Mouse (Mus musculus) mesoderm, embryonic 11.5 days (tissue): ENCODE measurements at regions not wholly inside any gene's neighbourhood (a gene's known extent, or its start where the extent isn't known, plus 50 kb on each side); places are given as distances from the start of the nearest gene placed in this dataset.

Experiments
- DNase-seq: peaks from one replicate; pipeline ENCODE4 v3.0.0-alpha.2; 2012; ENCODE audit warnings: low read depth, low spot score

DNA sequence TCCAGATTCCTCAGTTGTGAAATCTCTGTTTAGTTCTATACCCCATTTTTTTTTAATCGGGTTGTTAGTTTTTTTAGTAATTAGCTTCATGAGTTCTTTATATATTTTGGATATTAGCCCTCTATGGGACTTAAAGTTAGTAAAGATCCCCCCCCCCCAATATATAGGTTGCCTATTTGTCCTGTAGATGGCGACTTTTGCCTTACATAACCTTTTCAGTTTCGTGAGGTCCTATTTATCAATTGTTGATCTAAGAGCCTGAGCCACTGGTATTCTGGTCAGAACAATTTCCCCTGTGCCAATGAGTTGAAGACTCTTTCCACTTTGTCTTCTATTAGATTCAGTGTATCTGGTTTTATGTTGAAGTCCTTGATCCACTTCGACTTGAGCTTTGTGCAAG, 80.0 kb upstream of the Hpgds start:
- DNase-seq = no peak

DNA sequence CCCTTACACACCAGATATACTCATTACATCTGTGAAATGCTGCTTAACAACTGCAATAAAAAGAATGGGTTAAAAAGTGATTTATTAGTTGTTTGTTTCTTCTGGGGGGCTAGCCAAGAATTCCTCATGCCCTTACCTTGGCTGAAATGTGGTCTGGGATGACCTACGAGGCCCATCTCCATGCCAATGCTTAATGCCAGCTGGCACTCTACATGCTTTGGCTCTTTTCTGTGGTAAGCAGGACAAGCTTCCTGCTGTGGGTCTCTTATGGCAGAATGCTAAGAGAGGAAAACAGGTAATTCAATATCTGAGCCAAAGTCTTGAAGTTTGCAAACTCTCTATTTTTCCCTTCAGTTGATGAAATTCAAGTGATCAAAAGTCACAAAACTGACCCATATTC, 117.9 kb upstream of the Hpgds start:
- no peak for DNase-seq

DNA sequence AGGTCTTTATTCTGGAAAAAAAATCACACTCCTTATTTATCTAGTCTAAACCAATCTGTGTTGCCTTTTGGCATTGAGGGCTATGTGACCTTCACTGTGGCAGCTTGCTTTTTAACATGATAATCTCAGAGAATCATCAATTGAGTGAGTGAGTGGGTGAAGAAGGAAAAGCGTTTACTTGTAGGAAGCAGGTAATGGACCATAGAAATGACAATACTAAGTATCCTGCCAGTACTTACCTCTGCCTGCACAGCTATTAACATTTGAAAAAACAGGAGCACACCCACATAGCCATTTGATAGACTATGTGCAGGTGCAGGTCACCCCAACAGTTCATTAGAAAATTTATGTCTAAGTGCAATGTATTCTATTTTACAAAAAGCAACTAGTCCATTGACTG, 110.2 kb upstream of the C130060K24Rik start:
- no peak for DNase-seq

DNA sequence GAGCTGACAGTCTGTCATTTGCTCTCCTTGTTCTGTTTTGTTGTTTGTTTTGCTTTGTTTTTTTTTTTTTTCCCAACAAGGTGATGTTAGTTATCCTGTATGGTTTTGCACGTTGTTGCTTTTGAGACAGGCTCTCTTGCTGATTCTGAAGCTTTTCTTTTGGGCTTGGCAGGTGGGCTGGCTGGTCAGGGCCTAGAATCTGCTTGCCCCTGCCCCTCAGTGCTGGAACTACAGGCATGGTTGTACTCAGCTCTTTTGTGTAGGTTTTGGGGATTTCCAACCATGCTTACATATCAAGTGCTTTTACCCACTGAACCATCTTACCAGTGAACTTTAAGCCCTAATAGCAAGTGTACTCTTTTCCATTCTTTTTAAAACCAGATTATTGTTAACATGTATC, 70.7 kb upstream of the C130060K24Rik start:
- DNase-seq = no peak

DNA sequence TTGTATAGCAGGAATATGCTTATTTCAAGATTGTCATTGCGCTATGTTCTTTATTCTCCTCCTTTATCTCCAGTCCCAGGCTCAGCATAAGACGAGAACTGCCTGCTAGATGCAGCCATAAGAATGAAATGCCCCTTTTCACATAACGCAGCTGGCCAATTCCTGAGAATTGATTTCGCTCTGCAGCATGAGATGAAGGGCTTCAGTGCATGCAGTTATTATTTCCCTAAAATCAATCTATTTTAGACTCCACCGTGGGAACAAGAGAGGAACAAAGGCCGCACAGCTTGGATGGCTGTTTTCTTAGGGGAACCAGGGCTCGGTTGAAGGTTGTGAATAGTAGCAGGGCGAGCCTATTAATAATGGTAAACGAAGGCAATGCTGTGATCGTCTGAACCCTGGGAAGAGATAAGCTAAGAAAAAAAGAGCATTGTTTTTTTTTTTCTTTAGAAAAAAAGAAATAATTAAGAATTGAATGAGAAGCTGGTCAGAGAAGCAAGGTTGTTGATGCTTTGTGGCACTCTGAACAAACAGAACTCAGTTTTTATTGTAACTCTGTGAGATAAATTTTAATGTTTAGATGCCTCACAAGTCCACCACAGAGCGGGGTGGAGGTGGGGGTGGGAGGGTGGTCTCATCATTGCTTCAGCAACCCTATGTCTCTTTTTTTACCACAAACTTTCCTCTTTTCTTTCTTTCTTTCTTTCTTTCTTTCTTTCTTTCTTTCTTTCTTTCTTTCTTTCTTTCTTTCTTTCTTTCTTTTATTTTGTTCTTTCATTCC, 69.9 kb upstream of the C130060K24Rik start:
- DNase-seq = peak; percentile 10

DNA sequence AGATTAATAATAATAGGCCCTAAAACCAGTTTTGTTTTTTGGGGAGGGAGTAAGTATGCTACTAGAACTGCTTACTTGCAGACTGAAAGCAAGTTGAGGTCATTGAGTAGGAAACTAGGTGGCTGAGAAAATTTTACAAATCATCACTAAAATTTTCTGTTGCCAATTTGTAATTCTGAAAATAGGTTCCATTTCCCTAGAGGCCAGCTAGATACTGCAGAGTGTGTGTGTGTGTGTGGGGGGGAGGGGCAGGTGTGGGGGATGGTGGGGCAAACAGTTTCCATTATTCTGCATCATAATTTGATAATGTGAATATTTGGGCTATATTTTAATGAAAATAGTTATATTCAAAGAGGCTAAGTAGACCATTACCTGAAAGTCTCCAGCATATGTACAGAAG, 69.1 kb upstream of the C130060K24Rik start:
- DNase-seq = no peak
